ENCODE assay signal across 8 mouse cellular contexts in the genomic region with DNA sequence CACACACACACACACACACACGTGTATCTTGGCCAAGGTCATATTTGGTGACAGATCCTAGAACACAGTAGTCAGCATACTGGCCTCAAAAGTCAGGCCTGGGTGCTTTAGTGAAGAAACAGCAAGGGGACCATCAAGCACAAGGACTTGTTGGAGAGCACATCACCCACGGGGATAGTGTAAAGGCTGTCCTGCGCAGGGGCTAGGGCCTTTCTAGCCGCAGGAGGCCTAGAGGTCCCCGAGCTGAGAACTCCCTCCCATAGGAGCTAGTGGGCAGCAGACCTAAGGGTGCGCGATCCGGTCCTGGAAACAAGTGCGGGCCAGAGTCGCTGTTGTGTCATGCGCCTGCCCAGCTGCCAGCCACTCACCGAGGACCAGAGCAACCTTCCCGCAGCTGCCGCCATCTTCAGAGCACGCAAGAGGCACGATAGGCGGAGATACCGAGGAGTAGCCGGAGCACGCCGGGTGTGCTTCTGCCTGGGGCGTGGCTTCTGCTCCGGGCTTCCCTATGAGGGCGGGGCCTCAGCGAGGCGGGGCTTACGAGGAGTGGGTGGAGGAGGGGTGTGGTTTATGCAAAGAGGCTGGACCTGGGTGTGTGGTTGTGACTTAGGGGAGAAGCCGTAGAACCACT. TPM values are rescaled to one million over a fixed set of nuclear protein-coding genes. Genes with fewer than 3 reads are reported as not detected.
DNase-seq lines count a peak whose midpoint lies in the region; ATAC-seq and TF ChIP-seq lines count a peak whose summit lies in the region.

A gene (minus strand): TSS at position 493 of the 631 bp plus-strand sequence.

- H3K4me3 ChIP-seq in embryonic facial prominence, embryonic 14.5 days (ENCODE audit: low read depth, low read length), result peak within 1 kb of the TSS; percentile 74
- peak within 1 kb of the TSS; percentile 57 for H3K4me3 ChIP-seq in limb, embryonic 14.5 days (replicated peaks; ENCODE audit: low read length)
- peak within 1 kb of the TSS; percentile 48 for H3K4me3 ChIP-seq in midbrain, postnatal 0 days (ENCODE audit: low read depth, low read length)

- DNase-seq in 3T3-L1 (ENCODE audit: low read depth, low spot score), result peak; percentile 97
- DNase-seq in adrenal gland, postnatal 4 days (ENCODE audit: low spot score in 2 of 2), result peak; percentile 89 to 95
- DNase-seq in embryonic facial prominence, embryonic 14.5 days (ENCODE audit: low spot score), result peak; percentile 98
- peak; percentile 97 for DNase-seq in heart, adult 8-10 months (ENCODE audit: low spot score)
- peak; percentile 99 for DNase-seq in kidney, adult 9 months
- peak; percentile 91 for DNase-seq in limb, embryonic 14.5 days (ENCODE audit: low spot score)
- DNase-seq in midbrain, postnatal 0 days (ENCODE audit: low spot score), result peak; percentile 93
- DNase-seq in spleen, postnatal 14 days (ENCODE audit: low spot score in 2 of 2), result peak; percentile 98 to 99

- no peaks in the 10 kb centered on the region for H3K9me3 ChIP-seq in embryonic facial prominence, embryonic 14.5 days (ENCODE audit: control insufficient read depth, low read length)
- H3K9me3 ChIP-seq in limb, embryonic 14.5 days (ENCODE audit: control insufficient read depth, low read length), result no peaks in the 10 kb centered on the region
- no peaks in the 10 kb centered on the region for H3K9me3 ChIP-seq in midbrain, postnatal 0 days (ENCODE audit: low read length)

- peak within 1 kb of the TSS; percentile 71 for H3K27ac ChIP-seq in embryonic facial prominence, embryonic 14.5 days (replicated peaks; ENCODE audit: low read depth, low read length)
- peak within 1 kb of the TSS; percentile 40; the same call in 1 of the 2 replicates for H3K27ac ChIP-seq in limb, embryonic 14.5 days (replicated peaks; ENCODE audit: low read depth, low read length)
- peak within 1 kb of the TSS; percentile 81 for H3K27ac ChIP-seq in midbrain, postnatal 0 days (ENCODE audit: low read depth, low read length)

- TF ChIP-seq CTCF in midbrain, postnatal 0 days (IDR thresholded peaks at IDR 0.05), result peak; percentile 46

- H3K27me3 ChIP-seq in embryonic facial prominence, embryonic 14.5 days (replicated peaks; ENCODE audit: control insufficient read depth, insufficient read depth, low read length), result no peaks in the 10 kb centered on the region
- no peaks in the 10 kb centered on the region for H3K27me3 ChIP-seq in limb, embryonic 14.5 days (ENCODE audit: control insufficient read depth, insufficient read depth, low read length)
- H3K27me3 ChIP-seq in midbrain, postnatal 0 days (ENCODE audit: insufficient read depth, low read length), result no peaks in the 10 kb centered on the region

- peaks cover 23% of the 10 kb centered on the region for H3K36me3 ChIP-seq in embryonic facial prominence, embryonic 14.5 days (ENCODE audit: control insufficient read depth, insufficient read depth, low read length)
- peaks cover 11% of the 10 kb centered on the region for H3K36me3 ChIP-seq in limb, embryonic 14.5 days (ENCODE audit: control insufficient read depth, insufficient read depth, low read length)
- H3K36me3 ChIP-seq in midbrain, postnatal 0 days (ENCODE audit: insufficient read depth, low read length), result peaks cover 2% of the 10 kb centered on the region; the same call in 1 of the 2 replicates

- peak; percentile 60; the same call in 1 of the 2 replicates for TF ChIP-seq POLR2A in limb, embryonic 14.5 days (IDR thresholded peaks at IDR 0.05; ENCODE audit: borderline replicate concordance, extremely low read depth, insufficient read depth, insufficient read length)

- peak; percentile 99 for ATAC-seq in embryonic facial prominence, embryonic 14.5 days (ENCODE audit: low read depth)
- peak; percentile 99 for ATAC-seq in limb, embryonic 14.5 days (ENCODE audit: low FRiP score, low read depth)
- ATAC-seq in midbrain, postnatal 0 days (ENCODE audit: low FRiP score), result peak; percentile 95

- H3K4me1 ChIP-seq in embryonic facial prominence, embryonic 14.5 days (ENCODE audit: control insufficient read depth, insufficient read depth, low read length), result peaks cover 11% of the 10 kb centered on the region; the same call in 1 of the 2 replicates
- H3K4me1 ChIP-seq in limb, embryonic 14.5 days (ENCODE audit: control insufficient read depth, insufficient read depth, low read length), result 0 out of 2 replicates have a peak, but pooled peaks cover 3% of the 10 kb centered on the region
- no peaks in the 10 kb centered on the region for H3K4me1 ChIP-seq in midbrain, postnatal 0 days (ENCODE audit: insufficient read depth, low read length)

- peak within 1 kb of the TSS; percentile 72 for H3K4me2 ChIP-seq in embryonic facial prominence, embryonic 14.5 days (ENCODE audit: low read depth, low read length)
- H3K4me2 ChIP-seq in limb, embryonic 14.5 days (replicated peaks; ENCODE audit: low read depth, low read length, severe bottlenecking), result peak within 1 kb of the TSS; percentile 57
- H3K4me2 ChIP-seq in midbrain, postnatal 0 days (ENCODE audit: low read depth, low read length, poor library complexity, severe bottlenecking), result peak within 1 kb of the TSS; percentile 65

- H3K9ac ChIP-seq in embryonic facial prominence, embryonic 14.5 days (ENCODE audit: low read depth, low read length), result peak within 1 kb of the TSS; percentile 79
- H3K9ac ChIP-seq in limb, embryonic 14.5 days (ENCODE audit: low read depth, low read length, severe bottlenecking), result peak within 1 kb of the TSS; percentile 64
- H3K9ac ChIP-seq in midbrain, postnatal 0 days (replicated peaks; ENCODE audit: low read length, poor library complexity, severe bottlenecking), result peak within 1 kb of the TSS; percentile 69

- WGBS in embryonic facial prominence, embryonic 14.5 days, result 0% methylated on average over 14 of the region's 28 CpGs
- under 1% methylated on average over 28 of the region's 28 CpGs for WGBS in limb, embryonic 14.5 days
- WGBS in midbrain, postnatal 0 days, result under 1% methylated on average over 28 of the region's 28 CpGs

RNA-seq across cellular contexts. Expression of the gene that starts here (rescaled TPM):
- 100 to 1,000 TPM; 367 to 384 TPM for total RNA-seq in adrenal gland, postnatal 4 days (2021)
- polyA plus RNA-seq in embryonic facial prominence, embryonic 14.5 days (2014; fragmentation: Nextera tagmentation; extraction: Ambion mirVana), result 121 and 123 TPM in 2 replicates
- 100 to 1,000 TPM; 388 to 412 (median 399) TPM for total RNA-seq in heart, adult 8-10 months (2022)
- 80.9 and 83.8 TPM in 2 replicates for polyA plus RNA-seq in limb, embryonic 14.5 days (2012; rRNA removed)
- polyA plus RNA-seq in limb, embryonic 14.5 days (2014; fragmentation: Nextera tagmentation; extraction: Ambion mirVana), result 103 and 109 TPM in 2 replicates
- total RNA-seq in midbrain, postnatal 0 days (2014; rRNA removed), result 82.8 and 93.8 TPM in 2 replicates
- polyA plus RNA-seq in midbrain, postnatal 0 days (2015; fragmentation: Nextera tagmentation; extraction: Ambion mirVana), result 110 and 117 TPM in 2 replicates

Comparison
In these comparisons a context has a peak if more than half of its experiments do, and no peak if none do; other contexts are left out.
1. Peak in every context shown above with its lines: DNase-seq, ATAC-seq, H3K4me3 ChIP-seq and H3K27ac ChIP-seq.